Mouse (Mus musculus) hindbrain, embryonic 12.5 days (tissue): ENCODE measurements at regions not wholly inside any gene's neighbourhood (a gene's known extent, or its start where the extent isn't known, plus 50 kb on each side); places are given as distances from the start of the nearest gene placed in this dataset.

Experiments used
- ATAC-seq: fragments of 200-750 bp; cut with Nextera tagmentation; 2 replicates; pipeline ENCODE4 v1.8.0; 2017; ENCODE audit warnings: moderate TSS enrichment; ENCODE audit not compliant: low FRiP score
- H3K27ac ChIP-seq: fragments of 300-500 bp; sonication (generic); 2 replicates; pipeline ENCODE4 v1.5.1; 2016; ENCODE audit warnings: mild to moderate bottlenecking
- H3K27me3 ChIP-seq: fragments of 300-500 bp; sonication (generic); 2 replicates; pipeline ENCODE4 v1.6.1; 2016; ENCODE audit warnings: mild to moderate bottlenecking
- H3K36me3 ChIP-seq: fragments of 300-500 bp; sonication (generic); 2 replicates; pipeline ENCODE4 v1.6.1; 2016; ENCODE audit warnings: mild to moderate bottlenecking
- H3K4me1 ChIP-seq: fragments of 300-500 bp; sonication (generic); 2 replicates; pipeline ENCODE4 v1.6.1; 2016
- H3K4me2 ChIP-seq: fragments of 300-500 bp; sonication (generic); replicated peaks from 2 replicates; pipeline ENCODE4 v1.6.1; 2016; ENCODE audit warnings: mild to moderate bottlenecking
- H3K4me3 ChIP-seq: fragments of 300-500 bp; sonication (generic); 2 replicates; pipeline ENCODE4 v1.5.1; 2016; ENCODE audit warnings: mild to moderate bottlenecking
- H3K9ac ChIP-seq: fragments of 300-500 bp; sonication (generic); 2 replicates; pipeline ENCODE4 v1.6.1; 2016; ENCODE audit warnings: mild to moderate bottlenecking, moderate library complexity
- H3K9me3 ChIP-seq: fragments of 300-500 bp; sonication (generic); replicated peaks from 2 replicates; pipeline ENCODE4 v1.6.1; 2016; ENCODE audit warnings: mild to moderate bottlenecking
- WGBS: fragments of 180-500 bp; shearing (Covaris S2); methylation state at CpG from one replicate; pipeline ENCODE4 v1.1.7; 2016; 5-methylcytosine and 5-hydroxymethylcytosine counted together

DNA sequence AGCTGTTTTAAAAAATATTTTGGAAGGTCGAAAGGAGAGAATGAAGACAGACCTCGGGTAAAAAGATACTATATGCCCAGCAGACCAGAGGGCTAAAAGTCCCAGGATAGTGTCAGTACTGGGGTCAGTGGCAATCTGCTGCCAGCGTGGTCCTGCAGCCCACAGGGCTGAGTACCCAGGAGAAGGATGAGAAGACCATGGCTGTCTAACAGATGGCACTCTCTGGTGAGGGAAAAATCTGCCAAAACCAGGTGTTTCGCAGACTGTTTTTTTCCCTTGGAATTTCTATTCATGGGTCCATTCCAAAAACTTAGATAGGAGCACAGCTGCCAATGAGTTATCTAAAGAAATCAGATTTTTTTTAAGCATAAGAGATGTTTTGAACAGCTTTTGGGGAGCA is 202.5 kb upstream of the Tyrp1 start:
- no peaks in the 10 kb centered on the region for H3K36me3 ChIP-seq
- H3K4me2 ChIP-seq, result no peak overlapping the region
- H3K27ac ChIP-seq, result no peak overlapping the region
- H3K4me3 ChIP-seq, result no peak overlapping the region
- ATAC-seq, result no peak
- H3K4me1 ChIP-seq, result no peaks in the 10 kb centered on the region
- no peaks in the 10 kb centered on the region for H3K27me3 ChIP-seq
- 75% methylated on average over 4 of the region's 4 CpGs for WGBS
- no peak overlapping the region for H3K9ac ChIP-seq
- no peaks in the 10 kb centered on the region for H3K9me3 ChIP-seq

GRCm38 (mm10) chr4:80638381-80638780 is 195.5 kb upstream of the Tyrp1 start:
- no peak overlapping the region for H3K4me2 ChIP-seq
- no peak overlapping the region for H3K27ac ChIP-seq
- H3K36me3 ChIP-seq, result no peaks in the 10 kb centered on the region
- no peak overlapping the region for H3K9ac ChIP-seq
- H3K4me3 ChIP-seq, result no peak overlapping the region
- H3K27me3 ChIP-seq, result no peaks in the 10 kb centered on the region
- no peak for ATAC-seq
- no peaks in the 10 kb centered on the region for H3K4me1 ChIP-seq
- no peaks in the 10 kb centered on the region for H3K9me3 ChIP-seq
